Mouse (Mus musculus) R1 (cell line): ENCODE data around the gene Otor.

ENCODE experiments used
- DNase-seq: peaks from one replicate; pipeline ENCODE4 v3.0.0-alpha.2; 2018; ENCODE audit warnings: low read depth, low spot score

Gene Otor

GRCm38 (mm10) chr2:143078198-143078851, at the start of gene Otor:
Gene Otor (plus strand): TSS chr2:143078473.
- DNase-seq = no peak

- DNase-seq = no peak
These were observed 47.0 kb upstream of the Otor start for GRCm38 (mm10) chr2:143031283-143031682.

DNA sequence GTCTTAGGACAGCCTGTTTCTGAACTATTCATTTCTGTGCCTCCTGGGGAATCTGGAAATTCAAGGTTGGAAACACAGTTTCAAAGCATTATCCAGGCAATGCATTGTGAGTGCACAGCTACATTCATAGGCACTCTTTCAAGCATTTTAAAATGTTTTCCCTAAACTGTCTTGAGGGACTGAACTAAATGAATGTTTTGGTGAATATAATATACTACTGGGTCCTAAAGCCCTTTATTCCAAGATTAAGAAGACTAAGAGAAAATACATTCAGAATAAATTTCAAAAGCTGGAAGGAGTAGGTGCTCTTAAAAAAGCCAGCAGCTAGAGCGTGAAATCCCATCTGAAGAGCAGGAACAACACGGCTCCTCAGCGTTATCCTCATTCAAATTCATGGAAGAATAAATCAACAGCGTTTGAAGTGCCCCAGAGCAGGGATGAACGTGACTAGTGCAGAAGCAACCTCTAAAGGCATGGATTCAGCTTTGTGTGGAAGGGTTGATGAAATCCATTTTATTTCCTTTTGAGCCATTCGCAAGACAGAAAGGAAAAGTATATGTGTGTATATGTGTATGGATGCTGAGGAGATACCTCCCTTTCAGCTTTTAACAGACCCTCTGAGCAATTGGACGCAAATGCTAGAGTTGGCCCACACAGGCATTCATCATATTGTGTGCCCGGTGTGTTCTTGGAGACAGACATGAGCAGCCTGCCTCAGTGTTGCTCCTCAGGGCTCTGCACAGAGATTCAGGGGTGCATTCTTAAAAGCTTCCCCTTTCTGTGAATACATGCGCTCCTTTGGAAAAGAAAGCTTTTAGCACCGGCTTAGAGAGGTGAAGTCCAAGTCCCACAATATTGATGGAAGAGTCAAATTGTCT, 45.7 kb upstream of the Otor start:
- no peak for DNase-seq

DNA sequence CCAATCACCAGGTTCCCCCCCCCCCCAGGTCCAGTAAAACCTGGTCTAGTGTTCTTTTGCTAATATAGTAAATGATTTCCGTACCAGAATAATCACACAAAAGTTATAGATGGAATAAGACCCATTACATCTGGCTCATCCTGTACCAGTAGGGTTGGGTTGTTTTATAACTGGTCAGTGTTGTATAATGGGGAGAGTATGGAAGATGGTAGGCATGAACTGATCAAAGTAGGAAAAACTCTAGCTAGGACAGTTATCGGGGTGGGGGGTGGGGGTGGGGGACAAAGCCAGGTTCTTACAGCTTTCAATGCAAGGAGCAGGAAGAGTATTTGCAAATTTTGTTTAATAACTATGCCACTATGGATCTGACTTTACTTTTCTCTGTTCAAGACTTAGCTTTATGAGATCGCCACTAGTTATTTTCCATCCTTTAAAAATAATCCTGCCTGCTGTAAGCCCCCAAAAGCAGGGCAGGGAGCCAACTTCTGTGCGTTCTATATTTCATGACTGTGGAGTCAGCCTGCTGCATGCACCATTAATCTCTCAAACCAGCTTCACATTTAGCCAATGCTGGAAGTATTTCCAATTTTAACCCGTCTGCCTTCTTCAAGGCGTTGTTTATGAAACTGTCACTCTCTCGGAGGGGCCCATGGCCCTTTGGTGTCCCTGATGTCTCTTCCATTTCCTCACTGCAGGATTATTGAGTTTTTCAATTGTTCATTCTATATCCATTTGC, 43.8 kb upstream of the Otor start:
- DNase-seq = no peak

DNA sequence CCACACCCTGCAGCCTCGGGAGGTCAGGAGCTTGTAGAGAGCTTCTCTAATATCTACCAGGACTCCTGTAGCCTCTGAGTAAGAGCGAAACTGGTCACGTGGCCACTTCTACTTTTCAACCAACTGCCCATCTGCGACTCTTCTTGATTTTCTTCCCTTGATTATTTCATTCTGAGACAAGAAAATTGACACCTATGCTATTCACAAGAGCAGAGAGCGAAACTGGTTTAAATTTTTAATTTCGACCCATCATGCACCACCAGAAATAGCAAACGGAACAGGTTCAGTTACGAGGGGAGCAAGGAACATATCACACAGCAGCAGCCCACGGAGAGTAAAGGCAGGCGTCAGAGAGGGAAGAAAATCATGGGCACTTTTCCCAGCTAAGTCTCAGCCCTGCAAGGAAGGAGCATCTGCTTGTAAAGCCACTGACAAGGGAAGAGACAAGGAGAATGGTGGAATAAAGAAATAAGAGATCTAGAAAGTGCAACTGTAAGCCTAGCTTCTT, 43.1 kb upstream of the Otor start:
- no peak for DNase-seq

DNA sequence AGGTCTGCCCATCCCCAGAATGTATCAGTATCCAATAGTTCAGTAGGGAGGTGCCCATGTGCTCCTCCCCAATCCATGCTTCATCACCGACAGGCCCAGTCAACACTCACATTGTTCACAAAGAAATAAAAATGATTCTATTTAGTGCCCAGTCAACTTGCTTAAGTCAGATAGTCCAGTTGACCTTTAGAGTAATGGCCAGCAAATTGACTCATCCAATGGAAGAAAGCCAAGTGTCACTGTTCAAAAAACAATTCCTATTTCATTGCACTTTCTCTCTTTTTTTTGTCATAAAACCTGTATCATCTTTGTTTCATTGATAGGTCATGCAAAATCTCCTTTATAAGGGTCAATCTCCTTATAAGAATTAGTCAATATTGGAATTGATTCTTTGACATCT, 36.7 kb upstream of the Otor start:
- no peak for DNase-seq

DNA sequence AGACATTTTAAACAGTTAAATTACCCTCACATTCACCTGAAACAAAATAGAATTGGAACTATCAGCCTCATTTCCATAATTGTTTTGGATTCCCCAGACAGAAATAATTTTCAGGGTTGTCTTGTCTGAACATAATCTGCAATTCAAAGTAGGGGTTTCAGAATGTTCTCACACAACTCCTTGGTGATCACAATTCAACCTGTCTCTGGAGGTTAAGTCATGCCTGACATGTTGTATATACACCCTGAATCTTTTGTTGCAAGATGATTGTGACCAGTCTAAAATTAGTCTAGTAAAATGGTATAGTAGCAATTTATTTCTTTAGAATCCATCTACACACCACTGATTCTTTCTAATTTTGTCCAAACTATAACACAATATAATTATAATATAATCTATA, 23.0 kb upstream of the Otor start:
- no peak for DNase-seq

DNA sequence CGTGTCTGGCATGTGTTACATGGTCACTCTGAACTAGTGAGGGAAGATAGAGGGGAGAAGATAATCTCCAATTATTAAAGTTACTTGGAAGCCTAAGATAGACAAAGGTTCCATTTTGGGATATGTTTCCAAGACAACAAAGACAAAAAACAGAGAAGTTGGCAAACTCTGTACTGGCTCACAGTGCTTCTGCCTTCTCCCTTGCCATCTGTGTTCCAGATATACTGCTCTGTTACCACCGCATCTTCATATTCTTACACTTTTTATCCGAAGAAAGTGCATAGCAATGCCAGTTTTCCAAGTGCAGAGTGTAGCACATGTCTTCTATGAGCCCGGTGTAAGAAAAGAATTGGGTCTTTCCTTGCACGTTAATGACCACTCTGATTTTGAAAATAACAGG, 21.5 kb upstream of the Otor start:
- no peak for DNase-seq

DNA sequence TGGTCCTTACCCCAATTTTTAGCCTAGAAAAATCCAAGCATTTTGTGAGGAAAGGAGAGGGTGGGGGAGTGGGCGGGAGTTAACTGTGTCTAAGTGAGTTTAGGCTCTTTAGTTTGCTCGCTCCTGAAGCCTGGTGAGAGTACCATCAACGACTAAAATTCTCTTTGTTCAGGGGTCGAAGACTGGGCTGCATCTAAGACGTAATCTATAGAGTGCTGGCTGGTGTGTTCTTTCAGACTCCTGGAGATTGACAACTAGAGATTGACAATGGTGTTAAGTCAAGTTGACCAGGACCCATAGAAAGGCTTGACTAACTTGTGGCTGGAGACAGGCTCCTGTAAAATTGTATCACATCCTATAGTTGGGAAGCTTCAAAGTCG, 15.9 kb upstream of the Otor start:
- DNase-seq = no peak

GRCm38 (mm10) chr2:143062812-143063792, 15.2 kb upstream of the Otor start, which contains the start of gene Snrpb2:
Gene Snrpb2 (plus strand): TSS chr2:143063039.
- DNase-seq = peak; percentile 96

DNA sequence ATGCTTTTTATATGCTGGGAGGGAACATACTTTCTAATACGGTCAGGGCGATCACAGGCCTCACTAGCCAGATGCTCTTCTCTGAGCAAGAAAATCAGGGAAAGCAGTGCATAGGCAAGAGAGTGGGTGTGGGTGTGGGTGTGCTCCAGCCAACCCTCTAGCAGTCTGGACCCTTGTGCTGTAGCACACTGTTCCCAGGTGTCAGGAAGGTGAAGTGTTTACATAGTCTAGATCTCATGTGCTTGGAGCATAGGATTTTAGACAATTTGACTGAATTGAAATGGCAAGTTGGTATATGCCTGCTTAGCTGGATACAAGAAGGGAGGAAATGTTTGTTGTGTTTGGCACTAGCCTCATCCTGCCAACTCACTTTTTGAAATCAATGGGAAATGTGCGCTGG, 12.4 kb upstream of the Otor start:
- DNase-seq = no peak

DNA sequence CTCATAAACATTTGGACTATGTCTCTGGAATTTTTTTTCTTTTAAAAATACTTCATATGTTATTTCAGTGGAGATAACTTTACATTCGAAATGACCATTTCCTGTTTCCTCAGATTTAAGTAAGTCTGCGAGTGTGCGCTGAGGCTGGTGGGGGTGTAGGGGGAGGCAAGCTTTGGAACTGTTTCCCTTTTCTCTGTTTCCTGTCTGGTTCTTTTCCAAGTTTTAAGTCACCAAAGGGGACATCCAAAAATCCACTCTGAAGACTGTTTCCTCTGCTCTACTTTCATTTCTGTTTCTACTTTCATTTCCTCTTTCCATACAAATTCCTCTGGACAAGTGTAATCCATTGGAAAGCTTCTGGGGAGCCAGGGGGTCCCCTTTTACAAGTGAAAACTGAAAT, 3.4 kb downstream of the Otor start:
- DNase-seq = no peak

- DNase-seq = peak; percentile 6
These were observed 6.7 kb downstream of the Otor start for GRCm38 (mm10) chr2:143084852-143085397.

DNA sequence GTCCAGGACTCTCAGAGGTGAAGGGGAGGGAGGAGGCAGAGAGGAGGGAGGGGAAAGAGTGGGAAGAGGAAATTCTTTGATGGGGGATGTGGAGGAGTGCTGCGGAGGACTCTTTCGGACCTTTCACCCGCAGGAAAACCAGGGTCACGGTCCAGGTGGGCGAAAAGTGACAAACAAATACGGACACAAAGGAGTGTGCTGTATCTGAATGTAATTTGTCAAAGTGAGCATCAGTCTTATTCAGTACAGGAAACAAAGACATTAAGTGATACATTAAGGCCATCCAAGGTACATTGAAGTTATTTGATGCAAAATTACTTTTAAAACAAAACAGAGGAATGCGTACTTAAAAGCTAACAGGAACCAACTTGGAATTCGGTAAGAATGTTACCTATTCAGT, 11.6 kb downstream of the Otor start:
- DNase-seq = peak; percentile 50

DNA sequence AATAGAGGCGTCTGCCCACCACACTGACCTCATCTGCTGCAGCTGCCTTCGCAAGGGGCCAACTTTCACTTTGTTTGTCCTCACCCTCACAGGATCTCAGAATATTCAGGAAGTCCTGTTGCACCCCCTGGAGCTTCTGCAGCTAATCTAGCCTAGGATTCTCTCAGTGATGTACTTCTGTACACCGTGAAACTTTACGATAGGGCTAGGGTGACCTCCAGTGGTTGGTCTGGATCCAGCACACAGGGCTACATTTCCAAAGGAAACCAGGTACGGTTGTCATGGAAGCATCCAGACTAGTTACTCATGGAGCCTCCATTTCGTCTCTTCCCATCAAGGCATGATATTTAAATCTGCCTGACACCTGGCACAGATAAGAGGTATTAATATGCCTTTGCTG, 15.5 kb downstream of the Otor start:
- peak; percentile 77 for DNase-seq

GRCm38 (mm10) chr2:143094761-143095160, 16.5 kb downstream of the Otor start:
- DNase-seq = no peak

DNA sequence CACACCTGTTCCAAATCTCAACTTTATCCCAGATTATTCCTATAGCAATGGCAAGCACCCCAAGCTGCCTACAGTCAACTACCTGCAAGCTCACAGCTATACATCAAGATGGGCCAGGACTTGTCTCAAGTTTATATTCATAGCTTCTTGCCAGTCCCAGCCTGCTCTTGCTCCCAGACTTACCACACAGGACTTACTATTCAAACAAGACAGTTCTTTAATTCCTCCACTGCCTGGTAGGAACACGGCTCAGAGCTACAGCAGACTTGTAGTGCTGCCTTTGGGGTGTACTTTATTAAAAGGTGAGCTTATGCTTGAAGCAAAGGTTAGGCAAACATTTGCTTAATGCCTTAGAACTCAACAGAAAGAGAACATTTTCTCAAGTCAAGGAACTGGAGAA, 18.9 kb downstream of the Otor start:
- DNase-seq = no peak

DNA sequence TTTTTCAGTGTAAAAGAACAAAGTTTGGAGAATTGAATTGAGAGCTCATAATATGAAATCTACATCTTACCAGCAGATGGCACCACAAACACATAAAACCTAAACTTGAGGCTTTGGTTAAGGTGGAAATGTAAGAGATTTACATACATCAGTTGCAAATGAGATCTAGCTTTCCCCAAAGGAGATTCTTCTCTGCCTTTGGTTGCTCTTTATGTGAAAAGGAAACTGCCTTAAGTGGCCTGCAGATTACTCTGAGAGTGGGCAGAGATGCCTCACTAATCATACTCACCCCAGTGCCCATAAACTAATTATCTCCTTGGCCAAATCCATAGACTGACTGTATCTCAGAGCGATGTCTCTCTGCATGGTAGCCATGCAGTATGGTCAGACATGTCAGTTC, 35.6 kb downstream of the Otor start:
- DNase-seq = peak; percentile 64

DNA sequence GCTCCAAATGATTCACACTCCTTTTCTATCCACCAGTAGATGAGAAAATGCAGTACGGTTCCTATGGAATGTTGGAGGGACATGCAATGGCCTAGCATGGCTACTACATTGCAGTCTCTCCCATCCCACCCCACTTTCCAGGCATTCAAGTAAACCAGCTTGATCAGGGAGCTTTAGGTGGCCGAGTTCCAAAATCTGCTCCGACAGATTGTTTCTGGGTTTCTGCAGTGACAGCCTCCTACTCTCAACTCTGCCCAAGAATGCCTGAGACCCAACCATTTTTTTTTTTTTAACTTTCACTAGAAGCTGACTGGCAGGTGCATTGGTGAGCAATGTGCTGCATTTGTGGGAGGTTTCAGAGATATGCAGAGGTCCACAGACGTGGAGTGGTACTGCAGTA, 36.4 kb downstream of the Otor start:
- no peak for DNase-seq

GRCm38 (mm10) chr2:143117453-143117852, 39.2 kb downstream of the Otor start:
- peak; percentile 95 for DNase-seq

GRCm38 (mm10) chr2:143118221-143118620, 39.9 kb downstream of the Otor start:
- DNase-seq = peak; percentile 69
